Mouse (Mus musculus) adrenal gland, postnatal 4 days (tissue): ENCODE results near the gene Stat3. TPM values are rescaled to one million over a fixed set of nuclear protein-coding genes. Genes with fewer than 3 reads are reported as not detected.

Experiments used
- total RNA-seq, 2 experiments: library from RNA; stranded (reverse); gene quantifications; 2 replicates each; pipeline ENCODE4 v1.2.3; 2021

Stat3 gene
- total RNA-seq, 2 experiments from 2014 or later = 72.8 to 74.9 TPM

Other genes starting within 250 kb of the Stat3 start
- gene Zfp385c, start 247.1 kb downstream of the Stat3 start, total RNA-seq = under 1 TPM; 0.59 to 0.64 TPM
- gene Dhx58, start 235.3 kb downstream of the Stat3 start, total RNA-seq = 10 to 100 TPM; 12.6 to 14.2 TPM
- gene Kat2a, start 227.1 kb downstream of the Stat3 start, total RNA-seq = 10 to 100 TPM; 54.4 to 56.9 TPM
- gene Hspb9, start 225.7 kb downstream of the Stat3 start, total RNA-seq = 1 to 10 TPM in 1 of 2 experiments, under 1 TPM in 1; 0.51 to 1.0 TPM
- gene Rab5c, start 201.3 kb downstream of the Stat3 start, total RNA-seq = 100 to 1,000 TPM; 171 to 182 TPM
- gene Kcnh4, start 179.6 kb downstream of the Stat3 start, total RNA-seq = under 1 TPM; 0.39 to 0.40 TPM
- gene Hcrt, start 176.6 kb downstream of the Stat3 start, total RNA-seq = not detected
- gene Ghdc, start 168.6 kb downstream of the Stat3 start, total RNA-seq = 10 to 100 TPM; 15.4 to 15.5 TPM
- gene Stat5b, start 88.8 kb downstream of the Stat3 start, total RNA-seq = 10 to 100 TPM; 68.2 to 68.7 TPM
- 10 to 100 TPM; 34.1 to 42.1 TPM for gene Stat5a, start 80.2 kb downstream of the Stat3 start, total RNA-seq
- 100 to 1,000 TPM; 294 to 319 TPM for gene Cavin1, start 31.3 kb upstream of the Stat3 start, total RNA-seq
- 100 to 1,000 TPM; 103 to 106 TPM for gene Atp6v0a1, start 69.9 kb upstream of the Stat3 start, total RNA-seq
- gene Naglu, start 130.5 kb upstream of the Stat3 start, total RNA-seq = 10 to 100 TPM; 36.9 to 37.8 TPM
- gene Hsd17b1, start 138.9 kb upstream of the Stat3 start, total RNA-seq = under 1 TPM; 0.50 to 0.62 TPM
- 10 to 100 TPM; 59.8 to 65.6 TPM for gene Coasy, start 143.0 kb upstream of the Stat3 start, total RNA-seq
- 10 to 100 TPM; 27.3 to 27.5 TPM for gene Mlx, start 147.7 kb upstream of the Stat3 start, total RNA-seq
- 10 to 100 TPM; 10.3 to 11.9 TPM for gene Psmc3ip, start 155.9 kb upstream of the Stat3 start, total RNA-seq
- gene Retreg3, start 180.4 kb upstream of the Stat3 start, total RNA-seq = 10 to 100 TPM; 51.8 to 52.6 TPM
- gene Tubg1, start 180.4 kb upstream of the Stat3 start, total RNA-seq = 10 to 100 TPM; 42.0 to 42.6 TPM
- gene Tubg2, start 216.4 kb upstream of the Stat3 start, total RNA-seq = 1 to 10 TPM; 7.7 to 8.1 TPM
- 1 to 10 TPM; 3.9 to 4.1 TPM for gene Cntnap1, start 231.0 kb upstream of the Stat3 start, total RNA-seq
- gene Plekhh3, start 231.8 kb upstream of the Stat3 start, total RNA-seq = 10 to 100 TPM; 26.9 to 30.7 TPM
- gene Ccr10, start 235.9 kb upstream of the Stat3 start, total RNA-seq = under 1 TPM in 1 of 2 experiments, not detected in 1; 0.22 TPM